Mouse (Mus musculus): Measurements from ENCODE around the gene Sema5a.

- no peak for TF ChIP-seq CTCF (conservative IDR thresholded peaks at IDR 0.05 in 1 of 2, IDR thresholded peaks at IDR 0.05 in 1 of 2; ENCODE audit: low read depth in 2 of 2, low read length in 2 of 2)
- no peak for TF ChIP-seq ELF1 (IDR thresholded peaks at IDR 0.05; ENCODE audit: low read depth, low read length)
- TF ChIP-seq ZKSCAN1 (IDR thresholded peaks at IDR 0.05; ENCODE audit: borderline replicate concordance, low read depth, low read length): no peak
Observed at GRCm38 (mm10) chr15:32398721-32399120, 154.1 kb downstream of the Sema5a start.

All from CH12.LX (cell line).